Mouse (Mus musculus): ENCODE data around the gene Prrx1.

Prrx1 gene

DNA sequence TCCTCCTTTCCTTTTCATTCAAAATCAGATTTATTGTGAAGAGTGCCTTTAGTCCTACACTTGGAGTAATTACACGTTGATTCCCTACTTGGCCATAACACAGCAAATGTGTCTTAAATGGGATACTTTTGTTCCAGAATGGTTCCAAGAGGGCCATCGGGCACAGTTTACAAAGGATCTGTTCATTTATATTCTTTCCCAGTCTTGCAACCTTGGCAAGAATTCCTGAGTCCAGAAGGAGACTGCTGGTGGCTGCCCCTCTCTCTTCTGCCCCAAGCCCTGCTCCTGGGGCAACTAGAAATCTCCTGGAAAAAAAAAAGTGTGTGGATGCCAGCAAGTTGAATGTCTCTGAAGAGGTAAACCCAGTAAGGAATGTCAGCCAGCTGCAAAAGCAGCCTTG lies 56.2 kb downstream of the Prrx1 start:
- DNase-seq (ENCODE audit: low read depth): no peak

DNA sequence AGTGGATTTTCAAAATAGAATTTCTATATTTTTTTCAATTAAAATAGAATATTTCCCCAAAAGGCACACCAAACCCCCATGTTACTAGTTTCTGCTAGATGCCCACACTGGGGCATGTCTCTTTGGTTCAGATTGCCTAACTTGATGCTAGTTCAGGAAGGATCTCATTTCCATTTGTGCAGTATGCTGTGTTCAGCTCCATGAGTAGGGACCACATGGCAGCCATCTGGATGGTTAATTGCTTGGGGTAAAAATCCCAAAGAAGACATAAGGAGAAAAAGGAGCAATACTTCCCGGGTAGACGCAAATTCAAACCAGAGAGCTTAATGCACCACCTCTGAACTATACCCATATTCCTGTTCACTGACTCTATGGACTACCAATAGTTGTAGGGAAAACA lies 57.6 kb downstream of the Prrx1 start:
- DNase-seq (ENCODE audit: low read depth): no peak

DNA sequence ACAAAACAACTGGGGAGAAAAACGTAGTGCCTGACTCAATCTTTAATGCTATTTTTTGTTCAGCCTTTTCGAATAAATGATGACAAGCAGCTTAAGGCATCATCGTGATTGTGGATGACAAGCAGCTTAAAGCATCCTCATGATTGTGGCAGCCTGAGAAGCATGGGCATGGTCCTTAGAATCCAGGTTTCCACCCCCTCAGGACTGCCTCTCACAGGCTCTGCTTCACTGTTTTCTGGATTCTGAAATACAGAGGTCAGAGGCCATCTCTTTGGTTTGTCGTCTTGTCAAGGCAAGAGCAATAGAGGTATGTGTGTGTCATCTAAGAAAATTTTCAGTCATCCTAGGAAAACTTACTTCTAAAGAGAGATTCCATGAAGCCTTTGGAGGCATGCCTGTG lies 60.7 kb downstream of the Prrx1 start:
- no peak for DNase-seq (ENCODE audit: low read depth)

DNA sequence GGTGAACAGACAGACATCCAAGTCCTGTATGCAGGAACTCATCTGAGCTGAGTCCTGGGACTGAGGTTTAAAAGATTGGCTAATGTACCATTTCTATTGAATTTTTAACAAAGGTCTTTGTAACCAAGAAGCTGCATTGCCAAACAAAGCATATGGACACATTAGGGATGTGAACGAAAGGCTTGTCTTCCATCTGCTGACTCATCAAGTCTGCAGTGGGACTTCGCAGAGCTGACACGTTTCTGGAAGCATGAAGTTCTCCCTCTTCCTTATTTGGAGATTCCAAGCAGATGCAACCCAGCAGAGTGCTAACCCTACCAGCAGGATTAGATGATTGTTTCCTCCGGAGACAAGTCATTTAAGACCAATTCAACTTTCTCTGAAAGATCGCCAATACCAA lies 61.2 kb downstream of the Prrx1 start:
- DNase-seq (ENCODE audit: low read depth): no peak

DNA sequence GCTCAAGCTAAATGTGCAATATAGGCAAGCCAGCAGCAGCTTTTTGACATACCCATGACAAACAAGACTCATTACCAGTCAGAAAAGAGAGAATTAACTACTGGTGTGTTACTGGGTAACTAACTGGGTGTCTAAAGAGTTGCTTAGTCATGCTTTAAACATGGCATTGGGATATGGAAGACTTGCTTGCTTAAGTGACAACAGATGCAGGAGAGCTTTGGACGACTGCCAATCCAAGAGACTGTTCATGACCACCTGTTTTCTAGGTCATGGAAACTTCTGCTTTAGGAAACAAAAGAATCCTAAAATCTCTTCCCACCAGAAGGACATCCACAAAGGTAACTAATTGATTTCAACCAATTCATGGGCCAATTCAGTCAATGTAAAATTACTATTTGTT lies 61.7 kb downstream of the Prrx1 start:
- DNase-seq (ENCODE audit: low read depth): no peak

DNA sequence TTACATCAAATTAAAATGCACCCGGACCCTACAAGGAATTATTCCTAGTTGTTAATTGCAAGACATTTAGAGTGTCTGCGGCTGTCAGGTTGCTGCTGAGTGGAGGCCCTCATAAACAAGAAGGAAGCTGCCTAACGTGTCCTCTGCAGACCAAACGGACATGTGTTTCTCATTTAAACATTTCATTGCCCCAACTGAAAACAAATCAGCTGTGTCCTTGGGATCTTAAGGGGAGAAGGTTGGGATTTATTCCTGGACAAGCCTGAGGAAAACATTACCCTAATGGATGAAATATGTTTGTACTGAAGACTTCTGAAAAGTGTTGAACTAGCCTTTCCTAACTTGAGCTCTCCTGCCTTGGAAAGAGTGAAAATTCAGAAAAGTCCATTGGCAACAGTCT lies 74.6 kb downstream of the Prrx1 start:
- no peak for DNase-seq (ENCODE audit: low read depth)

DNA sequence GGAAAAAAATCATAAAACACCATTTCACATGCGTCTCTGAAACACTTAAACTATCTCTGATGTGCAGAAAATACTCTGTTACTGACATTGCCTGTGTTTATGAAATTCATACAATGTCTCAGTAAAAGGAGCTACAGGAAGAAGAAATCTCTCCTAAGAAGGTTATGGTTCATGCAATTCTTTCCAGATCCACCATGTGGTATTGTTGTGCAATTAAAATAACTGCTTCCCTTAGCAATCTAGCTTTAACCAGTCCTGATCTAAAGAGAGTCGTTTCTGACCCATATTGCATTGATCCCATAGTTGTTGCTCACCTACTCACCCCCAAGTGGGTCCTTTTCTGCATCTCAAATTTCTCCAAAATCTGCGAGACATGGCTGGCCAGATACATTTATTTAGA lies 82.3 kb downstream of the Prrx1 start:
- DNase-seq (ENCODE audit: low read depth): no peak

DNA sequence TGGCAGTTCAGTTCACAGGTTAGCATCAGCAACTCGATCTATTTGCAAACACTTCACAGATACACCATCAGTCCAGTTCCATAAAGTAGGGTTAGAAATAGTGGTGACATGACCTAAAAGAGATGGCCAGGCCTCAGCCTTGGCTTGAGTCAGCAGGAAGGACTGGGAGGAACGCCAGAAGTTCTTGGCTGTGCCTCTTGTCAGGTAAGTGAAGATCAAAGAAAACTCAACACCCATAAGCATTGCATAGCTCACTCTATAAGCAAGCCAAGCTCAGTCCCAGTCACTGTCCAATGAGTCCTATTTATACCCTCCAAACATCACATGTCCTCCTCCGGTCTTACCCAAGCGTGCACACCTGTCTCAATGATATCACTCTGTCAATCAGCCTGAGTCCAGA lies 87.2 kb downstream of the Prrx1 start:
- DNase-seq (ENCODE audit: low read depth): no peak

DNA sequence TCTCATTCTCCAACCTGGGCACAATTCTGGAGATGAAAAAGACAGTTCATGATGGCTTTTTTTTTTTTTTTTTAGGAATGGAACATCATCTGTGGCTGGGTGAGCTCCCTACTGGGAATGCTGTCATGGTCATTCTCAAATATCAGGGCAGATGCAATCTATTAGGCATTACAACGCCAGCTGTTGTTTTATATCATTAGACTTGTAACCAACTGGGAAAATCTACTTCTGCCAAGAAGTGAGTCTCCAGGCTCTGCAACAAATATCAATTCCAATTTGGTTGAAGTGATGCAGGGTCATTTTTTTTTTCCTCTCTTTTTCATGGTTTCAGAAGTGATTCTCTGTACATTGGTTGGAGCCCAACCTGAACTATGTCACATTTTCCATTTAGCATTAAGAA lies 91.7 kb downstream of the Prrx1 start:
- no peak for DNase-seq (ENCODE audit: low read depth)

DNA sequence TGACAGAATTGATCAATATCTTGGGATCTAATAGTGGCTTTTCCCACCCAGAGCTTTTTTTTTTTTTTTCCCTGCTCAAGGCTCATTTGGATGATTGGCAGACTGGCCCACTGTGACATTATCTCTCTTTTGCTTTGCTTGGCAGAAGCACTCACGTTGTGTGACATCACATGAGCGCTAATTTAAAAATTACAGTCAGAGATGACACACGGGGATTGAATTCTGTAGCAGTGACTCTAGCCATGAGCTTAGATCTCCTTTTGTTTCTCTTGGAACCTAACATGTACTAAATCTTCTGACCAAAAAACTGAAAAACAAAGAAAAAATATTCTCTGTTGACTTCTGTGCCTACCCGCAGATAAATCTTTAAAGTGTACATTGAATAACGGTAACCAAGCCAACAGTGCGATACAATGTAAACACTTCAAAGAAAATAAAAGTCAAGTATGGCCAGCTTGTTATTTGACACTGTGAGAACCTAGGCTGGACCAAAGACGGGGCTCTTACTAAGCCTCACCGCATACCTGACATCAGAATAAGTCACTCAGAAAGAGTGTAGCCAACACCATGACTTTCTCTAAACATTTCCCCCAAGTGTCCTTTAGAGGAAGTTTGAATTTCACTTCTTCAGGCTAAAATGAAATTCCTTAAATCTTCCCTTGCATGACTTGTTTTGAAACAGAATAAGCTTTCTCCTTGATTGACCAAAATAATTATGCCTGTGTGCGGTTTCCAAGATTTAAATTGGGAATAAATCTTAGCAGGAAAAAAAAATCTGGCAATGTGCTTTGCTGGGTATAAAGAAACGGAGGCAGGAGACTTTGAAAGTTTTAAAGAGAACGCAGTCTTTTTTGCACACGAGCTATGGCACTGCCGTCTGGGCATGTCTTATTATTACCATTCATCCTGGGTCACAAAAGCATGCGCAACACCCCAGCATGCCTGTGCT lies 104.3 kb downstream of the Prrx1 start:
- DNase-seq (ENCODE audit: low read depth): no peak

DNA sequence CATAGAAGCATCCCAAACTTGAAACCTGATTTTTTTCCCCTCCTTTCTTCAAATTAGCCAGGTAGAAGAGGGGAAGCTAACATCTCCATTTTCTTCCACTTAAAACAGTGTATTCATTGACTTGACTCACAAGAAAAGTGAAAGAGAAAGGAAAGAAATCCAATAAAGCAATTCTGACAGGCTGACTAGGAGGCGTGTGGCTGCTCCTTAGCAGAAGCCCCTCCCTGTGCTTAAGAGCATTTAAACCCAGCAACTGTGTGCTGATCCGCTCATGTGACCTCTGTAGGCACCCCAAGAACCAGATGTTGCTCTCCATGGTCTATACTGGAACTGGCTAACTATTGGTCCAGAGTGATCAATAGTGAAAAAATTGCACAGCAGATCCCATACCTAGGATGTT lies 114.7 kb downstream of the Prrx1 start:
- no peak for DNase-seq (ENCODE audit: low read depth)

DNA sequence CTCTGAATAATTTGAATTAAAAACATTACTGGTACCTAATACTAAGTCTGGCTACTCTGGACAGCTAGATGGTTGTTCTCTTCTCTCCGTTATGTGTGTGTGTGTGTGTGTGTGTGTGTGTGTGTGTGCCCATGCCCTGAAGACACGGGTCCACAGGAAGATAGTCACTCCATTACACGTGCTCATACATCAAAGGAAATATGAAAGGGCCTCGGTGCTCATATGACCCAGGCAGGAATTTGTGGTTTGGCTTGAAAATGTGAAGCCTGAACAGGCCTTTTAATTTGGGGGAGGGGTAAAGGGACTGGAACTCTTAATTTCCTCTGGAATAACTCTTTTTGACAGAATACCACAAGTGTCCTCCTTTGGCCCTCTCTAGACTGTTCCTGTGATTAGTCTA lies 115.5 kb downstream of the Prrx1 start:
- no peak for DNase-seq (ENCODE audit: low read depth)

Measured in c-Kit-positive CD71-positive TER-119-negative erythroid progenitor cells, embryonic 14.5 days (primary cell).